Mouse (Mus musculus): ENCODE measurements at regions not wholly inside any gene's neighbourhood (a gene's known extent, or its start where the extent isn't known, plus 50 kb on each side); places are given as distances from the start of the nearest gene placed in this dataset.
A peak's percentile ranks its signal among the peaks of the same experiment; 100 is the strongest.

DNA sequence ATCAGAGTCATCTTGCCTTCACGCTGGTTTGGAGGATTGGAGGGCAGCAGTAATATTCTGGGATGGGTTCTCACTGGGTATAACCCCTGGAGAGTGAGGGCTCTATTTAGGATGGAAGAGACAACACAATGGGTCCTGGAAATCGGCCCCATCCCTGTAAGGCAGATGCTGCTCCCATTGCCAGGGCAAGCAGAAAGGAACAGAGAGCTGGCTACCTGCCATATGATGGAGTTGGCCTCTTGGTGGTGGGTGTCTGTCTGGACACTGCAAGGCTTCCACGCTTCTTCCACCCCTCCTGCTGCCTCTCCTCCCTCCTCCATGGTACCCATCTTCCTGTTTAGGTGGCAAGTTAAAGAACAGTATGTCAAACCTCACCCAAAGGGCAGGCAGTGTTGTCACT, 308.6 kb downstream of the Glrx3 start:
- no peak for DNase-seq (ENCODE audit: low spot score in 2 of 2)

DNA sequence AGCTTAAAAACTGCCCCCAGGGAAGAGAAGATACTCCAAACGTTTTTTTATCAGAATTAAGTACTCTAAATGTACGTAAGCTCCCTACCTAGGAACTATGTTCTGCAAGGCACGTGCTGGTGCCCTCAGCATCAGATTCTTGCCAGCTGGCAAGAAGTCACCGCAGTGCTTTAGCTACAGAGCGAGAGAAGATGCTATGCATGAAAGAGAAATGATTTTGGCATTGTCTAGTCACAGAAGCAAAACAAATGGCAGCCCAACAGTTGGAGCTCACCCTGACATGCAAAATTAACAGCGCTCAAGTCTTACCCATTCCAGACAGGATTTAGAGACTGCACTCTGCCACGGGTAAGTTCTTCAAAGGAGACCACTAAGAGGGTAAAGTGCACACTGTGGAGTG, 311.5 kb downstream of the Glrx3 start:
- no peak for DNase-seq (ENCODE audit: low spot score in 2 of 2)

DNA sequence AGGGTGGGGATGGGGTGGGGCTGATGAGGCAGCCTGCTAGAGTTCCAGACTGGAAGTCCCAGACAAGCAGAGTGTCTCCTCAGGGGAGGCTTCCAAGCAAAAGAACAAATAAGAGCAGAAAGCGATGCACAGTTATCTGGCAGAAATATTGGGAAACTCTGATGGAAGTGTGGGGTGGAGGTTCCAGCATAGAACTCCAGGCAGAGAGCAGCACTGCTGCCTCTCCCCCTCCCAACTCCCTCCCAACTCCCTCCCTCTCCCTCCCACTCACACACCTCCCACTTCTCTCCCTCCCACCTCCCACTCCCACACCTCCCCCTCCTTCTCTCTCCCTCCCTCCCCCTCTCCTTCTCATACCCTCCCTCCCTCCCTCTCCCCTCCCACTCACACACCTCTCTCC, 313.3 kb downstream of the Glrx3 start:
- DNase-seq (ENCODE audit: low spot score in 2 of 2), result no peak

DNA sequence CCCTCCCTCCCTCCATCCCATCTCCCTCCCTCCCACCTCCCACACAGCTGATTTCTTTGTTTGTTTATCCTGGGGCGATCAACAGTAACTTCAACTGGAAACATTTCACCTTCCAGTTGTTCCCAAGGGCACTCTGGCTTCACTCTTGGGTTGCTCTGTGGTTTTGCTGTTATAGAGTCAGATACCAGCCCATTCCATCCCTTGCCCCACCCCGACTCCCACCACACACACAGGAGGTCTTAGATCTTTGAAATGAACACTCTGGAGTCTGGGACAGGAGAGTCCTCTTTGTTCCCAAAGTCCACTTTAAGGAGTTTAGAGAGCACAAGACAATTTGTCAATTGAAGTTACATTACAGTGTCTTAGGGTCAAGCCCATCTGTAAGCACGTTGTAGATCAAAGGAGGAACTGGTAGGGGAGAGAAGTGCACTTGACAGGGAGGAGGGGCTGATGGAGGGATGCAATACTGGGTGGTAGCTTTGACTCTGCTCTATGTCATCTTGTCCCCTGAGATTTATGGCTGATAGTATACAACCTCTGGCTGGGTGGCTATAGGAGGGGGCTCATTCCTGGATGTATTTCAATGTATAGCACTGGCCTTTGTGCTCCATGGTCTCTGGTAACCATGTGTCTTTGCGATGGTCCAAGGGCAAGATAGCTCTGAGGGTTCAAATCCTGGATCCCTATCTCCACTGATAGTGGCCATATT, 313.9 kb downstream of the Glrx3 start:
- DNase-seq (ENCODE audit: low spot score in 2 of 2), result no peak

DNA sequence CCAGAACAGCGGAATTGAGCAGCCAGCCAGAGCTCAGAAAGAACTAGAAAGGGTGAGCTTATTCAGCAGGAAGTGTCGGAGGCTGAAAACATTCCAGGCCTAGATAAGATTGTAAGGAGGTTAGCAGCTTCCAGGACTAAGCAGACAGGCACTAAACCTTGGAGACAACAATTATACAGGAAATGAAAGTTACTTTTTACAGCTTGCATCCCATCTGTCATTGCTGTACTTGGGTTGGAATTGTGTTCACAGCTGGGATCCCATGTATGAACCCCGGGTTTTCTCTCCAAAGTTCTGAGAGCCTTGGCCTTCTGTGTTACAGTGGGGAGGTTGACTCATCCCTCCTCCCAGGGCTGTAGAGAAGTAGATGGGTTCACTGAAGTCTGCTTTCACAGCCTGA, 328.5 kb downstream of the Glrx3 start:
- DNase-seq (ENCODE audit: low spot score in 2 of 2), result no peak

DNA sequence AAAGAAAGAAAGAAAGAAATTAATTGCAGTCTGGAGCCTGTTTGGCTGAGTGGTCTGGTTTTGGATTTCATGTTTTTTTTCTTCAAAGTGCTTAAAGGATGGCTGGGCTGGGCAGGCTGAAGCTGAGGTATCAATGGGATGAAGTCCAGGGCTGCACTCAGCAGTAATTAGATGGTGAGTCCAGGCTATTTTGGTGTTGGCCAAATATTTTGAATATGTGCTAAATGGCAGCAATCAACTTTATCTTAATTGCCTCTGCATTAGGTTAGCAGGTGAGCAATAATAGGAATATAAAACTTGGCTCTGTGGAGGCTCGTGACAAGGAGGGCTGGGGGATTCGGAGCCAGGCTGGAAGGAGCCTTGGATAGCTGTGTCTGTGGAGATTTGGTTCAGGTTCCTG, 329.3 kb downstream of the Glrx3 start:
- DNase-seq (ENCODE audit: low spot score in 2 of 2), result no peak

DNA sequence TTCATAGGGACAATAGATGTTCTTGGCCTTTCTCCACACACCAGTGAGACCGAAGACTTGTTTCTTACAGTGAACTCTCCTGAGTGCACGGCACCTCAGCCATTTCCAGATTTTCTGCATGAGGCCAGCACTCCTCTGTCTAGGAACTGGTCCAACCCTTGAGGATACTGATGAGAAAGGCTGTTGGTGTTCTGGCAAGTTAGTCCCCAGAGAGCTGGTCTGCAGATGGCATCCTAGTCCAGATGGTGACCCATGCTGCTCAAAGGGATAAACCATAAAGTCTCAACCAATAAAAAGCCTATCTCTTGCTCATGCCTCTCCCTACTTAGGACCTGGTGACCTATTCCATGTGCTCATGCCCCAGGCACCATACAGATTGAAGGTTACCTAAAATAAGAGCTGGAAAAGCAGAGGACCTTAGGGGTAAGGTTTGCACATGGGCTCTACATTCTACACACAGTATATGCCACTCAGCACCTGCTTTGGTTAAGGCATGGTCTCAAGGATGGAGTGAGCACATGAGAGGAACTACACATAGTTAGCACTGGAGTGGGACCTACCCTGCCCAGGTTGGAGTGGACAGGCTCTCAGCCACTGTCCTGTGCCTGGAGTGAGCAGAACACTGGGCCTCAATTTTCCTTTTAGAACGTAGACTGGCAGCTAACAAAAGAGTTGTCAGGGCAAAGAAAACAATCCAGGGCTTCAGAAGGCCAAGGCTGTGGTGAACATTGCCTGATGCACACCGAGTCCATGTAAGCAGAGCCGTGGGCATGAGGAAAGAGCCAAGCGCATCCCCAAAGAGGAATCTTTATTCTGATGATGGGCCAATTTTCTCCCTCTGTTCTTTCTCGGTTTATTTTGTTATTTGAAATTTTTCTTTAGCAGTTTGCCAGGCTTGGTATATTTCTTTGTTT, 335.9 kb downstream of the Glrx3 start:
- DNase-seq (ENCODE audit: low spot score in 2 of 2), result no peak

DNA sequence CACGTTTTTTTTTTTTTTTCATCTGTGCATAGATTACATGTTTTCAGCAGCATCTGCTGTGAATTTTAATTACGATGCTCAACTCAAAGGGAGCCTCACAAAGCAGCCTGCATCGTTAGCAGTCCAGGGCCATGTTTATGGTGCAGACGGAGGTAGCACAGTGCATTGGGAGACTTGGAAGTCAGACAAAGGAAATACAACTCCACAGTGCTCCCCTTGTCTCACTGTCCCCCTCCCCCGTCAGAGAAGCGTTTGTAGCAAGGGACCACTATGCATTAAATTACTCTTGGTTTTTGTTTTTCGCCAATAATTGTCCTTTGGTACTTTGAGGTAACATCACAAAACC, 336.5 kb downstream of the Glrx3 start:
- no peak for DNase-seq (ENCODE audit: low spot score in 2 of 2)

DNA sequence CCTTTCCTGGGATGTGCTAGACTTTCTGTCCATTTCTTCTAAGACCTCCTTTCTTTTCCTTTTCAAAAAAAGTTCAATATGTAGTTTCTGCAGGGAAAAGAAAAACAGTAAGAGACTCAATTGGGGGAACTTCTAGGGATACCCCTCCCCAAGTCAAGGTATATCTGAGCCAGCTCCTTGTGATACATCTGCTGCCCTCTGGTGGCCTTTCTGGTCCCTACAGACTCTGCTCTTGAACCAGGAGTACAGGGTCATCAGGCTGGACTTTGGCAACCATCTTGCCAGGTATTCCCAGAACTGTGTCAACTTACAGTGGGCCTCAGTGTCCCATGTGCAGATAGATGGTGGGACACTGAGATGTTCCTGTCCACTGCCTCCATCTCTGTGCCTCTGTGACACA, 346.5 kb downstream of the Glrx3 start:
- DNase-seq (ENCODE audit: low spot score in 2 of 2), result peak; percentile 25 to 34

DNA sequence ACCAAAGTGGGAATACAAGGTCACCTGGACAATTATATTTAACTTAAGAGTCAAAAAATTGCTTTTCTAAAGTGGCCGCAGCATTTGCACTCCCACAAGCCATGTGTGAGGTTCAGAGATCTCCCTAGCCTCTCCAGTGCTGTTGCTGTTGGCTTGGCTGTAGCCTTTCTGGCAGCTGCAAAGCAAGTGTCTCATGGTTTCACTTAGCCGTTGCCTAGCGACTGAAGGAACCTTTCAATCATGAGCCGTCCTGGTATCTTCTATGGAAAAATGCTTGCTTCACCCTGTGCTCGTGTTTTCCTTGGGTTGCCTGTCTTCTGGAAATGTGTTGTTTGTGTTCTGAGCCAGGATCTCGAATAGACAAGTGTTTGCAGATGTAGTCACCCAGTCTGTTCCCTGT, 367.9 kb downstream of the Glrx3 start:
- no peak for DNase-seq (ENCODE audit: low spot score in 2 of 2)

DNA sequence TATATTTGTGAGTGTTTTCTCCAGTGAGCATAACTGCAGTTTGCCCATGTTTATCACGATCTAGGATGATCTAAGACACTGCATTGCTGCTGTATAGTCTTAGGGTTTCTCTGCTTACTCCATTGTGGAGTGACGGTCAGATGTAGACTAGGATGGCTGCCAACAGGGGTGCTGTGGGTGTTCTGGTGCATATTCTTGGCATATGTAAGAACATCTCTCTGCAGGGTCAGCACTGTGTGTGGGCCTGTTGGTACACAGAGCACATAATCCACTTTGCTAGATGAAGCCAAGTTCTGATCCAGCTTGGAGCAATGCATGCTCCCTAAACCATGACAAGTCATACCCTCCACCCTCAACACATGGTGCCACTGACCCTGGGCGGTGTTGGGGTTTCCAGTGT, 375.4 kb downstream of the Glrx3 start:
- DNase-seq (ENCODE audit: low spot score in 2 of 2), result no peak

DNA sequence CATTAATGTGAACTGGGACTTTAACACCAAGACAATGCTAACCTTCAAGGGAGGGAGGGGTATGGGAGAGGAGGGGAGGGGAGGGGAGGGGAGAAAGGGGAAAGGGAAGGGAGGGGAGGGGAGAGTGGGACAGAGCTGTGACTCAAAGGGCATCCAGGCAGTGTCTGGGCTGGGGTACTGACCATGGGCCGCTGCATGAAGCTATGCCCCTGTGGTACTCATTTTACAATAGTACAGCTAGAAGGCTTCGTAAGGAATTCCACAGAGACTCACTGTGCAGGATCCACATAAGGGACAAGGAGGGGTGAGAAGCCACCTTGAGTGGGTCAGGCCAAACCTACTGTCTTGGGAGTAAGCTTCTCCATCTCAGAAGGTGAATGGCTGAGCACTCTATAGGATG, 403.1 kb downstream of the Glrx3 start:
- no peak for DNase-seq (ENCODE audit: low spot score in 2 of 2)

DNA sequence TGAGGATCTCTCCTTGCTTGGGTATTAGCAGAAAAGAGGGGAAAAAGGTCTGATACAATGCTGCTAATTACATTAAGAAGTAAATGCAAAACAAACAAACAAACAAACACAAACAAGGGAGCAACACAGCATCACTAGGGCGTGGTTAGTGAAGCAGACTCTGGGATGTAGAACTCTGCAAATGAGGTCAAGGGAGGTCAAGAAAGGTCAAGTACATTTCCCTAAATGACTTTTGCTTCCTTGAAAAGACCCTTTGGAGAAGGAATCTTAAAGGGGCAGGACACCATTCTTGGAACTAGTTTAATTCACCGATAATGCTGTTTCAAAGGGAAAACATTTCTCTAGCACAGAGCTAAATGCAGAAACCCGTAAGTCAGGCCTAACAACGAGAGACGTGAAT, 403.6 kb downstream of the Glrx3 start:
- no peak for DNase-seq (ENCODE audit: low spot score in 2 of 2)

DNA sequence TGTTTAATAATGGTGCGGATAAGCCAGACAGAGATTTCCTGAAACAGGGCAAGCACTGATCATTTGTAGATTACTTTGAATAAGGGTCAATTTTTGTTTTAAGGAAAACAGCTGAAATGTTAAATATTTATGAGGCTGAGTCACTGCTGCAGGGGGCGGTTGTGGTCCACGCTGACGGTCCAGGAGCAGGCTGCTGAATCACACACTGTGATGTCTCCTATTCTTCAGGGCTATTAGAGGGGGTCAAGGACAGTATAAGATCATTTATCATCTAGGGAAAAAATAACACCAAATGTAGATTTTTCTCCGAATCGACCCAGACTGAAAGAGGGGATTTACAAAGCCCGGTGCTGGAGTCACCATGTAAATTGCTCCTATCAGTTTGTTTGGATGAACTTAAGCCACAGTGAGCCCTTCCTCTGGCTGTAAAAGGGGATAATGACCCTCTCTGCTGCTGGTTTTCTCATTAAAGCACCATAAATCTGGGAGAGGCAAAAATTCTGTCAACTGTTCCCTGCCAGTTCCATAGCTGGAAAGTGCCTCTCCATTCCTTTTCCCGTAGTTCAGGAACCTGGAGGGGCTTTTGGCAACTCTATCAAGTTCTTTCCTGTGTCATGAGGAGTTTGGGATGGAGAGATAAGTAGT, 404.2 kb downstream of the Glrx3 start:
- DNase-seq (ENCODE audit: low spot score in 2 of 2), result peak in 1 of 2 experiments; percentile 7

DNA sequence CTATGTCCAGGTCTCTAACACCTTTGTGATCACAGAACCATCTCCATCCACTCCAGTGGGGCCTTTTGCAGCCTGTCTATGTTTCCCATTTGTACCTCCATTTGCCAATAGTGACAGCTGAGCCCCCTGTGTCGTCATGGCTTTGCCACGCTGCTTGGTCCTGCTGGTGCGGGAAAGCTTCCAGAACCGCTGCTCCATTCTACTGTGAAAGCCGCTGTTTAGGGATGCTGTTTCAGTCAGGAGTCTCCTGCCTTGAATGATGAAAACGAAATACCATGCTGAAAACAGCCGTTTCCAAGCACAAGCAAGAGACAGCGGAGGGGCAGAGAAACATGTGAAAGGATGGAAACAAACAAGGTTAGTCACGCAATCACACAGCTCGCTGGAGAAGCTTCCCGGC, 410.4 kb downstream of the Glrx3 start:
- no peak for DNase-seq (ENCODE audit: low spot score in 2 of 2)

DNA sequence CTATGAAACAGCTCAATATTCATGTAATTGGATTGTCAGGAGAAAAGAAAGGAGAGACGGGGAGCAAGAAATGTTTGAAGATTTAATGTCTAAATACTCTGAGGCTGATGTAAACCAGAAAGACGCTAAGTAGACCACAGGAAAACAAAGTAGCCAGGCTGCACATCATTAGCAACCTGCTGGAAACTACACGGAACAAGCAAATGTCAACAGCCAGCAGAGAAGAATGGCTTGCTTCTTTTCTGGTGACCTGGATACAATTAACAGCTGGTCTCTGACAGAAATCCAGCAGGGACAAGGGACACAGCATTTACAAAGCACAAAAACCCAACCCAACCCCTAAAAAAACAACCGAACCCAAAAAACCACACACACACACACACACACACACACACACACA, 413.6 kb downstream of the Glrx3 start:
- DNase-seq (ENCODE audit: low spot score in 2 of 2), result no peak

DNA sequence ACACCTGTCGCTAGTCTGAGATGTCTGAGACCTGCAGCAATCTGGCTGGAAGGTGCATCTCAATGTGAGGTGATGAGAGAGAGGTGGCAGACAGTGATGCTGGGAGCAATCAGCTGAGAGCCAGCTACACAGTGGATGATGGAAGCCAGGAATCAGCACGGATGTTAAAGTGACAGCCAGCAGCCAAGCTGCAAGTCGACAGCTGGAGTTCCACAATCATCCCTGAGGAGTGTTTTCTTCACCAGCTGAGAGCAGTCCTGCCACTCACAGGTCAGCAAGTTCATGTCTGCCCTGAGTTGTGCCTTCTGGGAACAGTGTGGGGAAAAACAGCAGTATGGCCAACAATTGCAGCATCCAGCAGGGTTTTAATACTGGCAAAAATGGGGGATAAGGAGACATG, 422.3 kb downstream of the Glrx3 start:
- DNase-seq (ENCODE audit: low spot score in 2 of 2), result no peak

DNA sequence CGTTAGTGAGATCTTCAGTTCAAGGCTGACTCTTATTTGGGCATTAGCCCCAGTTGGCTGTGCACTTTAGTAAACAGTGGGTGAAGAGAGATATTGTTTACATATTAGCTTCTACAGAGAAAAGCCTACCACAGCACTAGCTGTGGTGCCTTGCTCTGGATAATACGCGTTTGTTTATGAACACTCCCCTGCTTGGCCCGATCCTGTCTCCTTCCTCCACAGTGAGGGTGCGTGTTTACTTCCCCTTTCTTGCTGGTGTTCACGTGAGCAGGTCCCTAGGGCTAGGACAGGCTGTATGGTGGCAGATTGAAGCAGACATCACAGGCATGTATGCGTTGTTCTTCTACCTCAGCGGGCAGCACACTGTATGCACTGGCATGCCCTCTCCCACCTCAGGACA, 423.1 kb downstream of the Glrx3 start:
- no peak for DNase-seq (ENCODE audit: low spot score in 2 of 2)

DNA sequence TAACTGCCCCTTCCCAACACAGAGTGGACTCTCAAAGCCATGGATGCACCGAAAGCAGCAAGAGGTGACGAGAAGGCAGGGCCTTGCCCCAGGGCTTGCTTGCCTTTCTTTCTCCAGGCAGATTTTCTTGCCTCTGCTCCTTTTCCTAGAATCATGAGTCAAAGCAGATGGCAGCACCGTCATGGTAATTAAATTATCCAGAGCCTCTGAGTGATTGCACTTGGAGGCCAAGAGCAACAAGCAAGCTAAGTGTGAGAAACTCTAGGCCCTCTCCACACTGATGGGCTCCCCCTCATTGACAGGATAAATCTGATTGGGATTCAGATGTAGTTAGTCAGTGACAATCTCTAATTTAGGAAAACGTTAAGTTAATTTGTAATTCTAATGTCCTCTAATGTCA, 427.5 kb downstream of the Glrx3 start:
- no peak for DNase-seq (ENCODE audit: low spot score in 2 of 2)

DNA sequence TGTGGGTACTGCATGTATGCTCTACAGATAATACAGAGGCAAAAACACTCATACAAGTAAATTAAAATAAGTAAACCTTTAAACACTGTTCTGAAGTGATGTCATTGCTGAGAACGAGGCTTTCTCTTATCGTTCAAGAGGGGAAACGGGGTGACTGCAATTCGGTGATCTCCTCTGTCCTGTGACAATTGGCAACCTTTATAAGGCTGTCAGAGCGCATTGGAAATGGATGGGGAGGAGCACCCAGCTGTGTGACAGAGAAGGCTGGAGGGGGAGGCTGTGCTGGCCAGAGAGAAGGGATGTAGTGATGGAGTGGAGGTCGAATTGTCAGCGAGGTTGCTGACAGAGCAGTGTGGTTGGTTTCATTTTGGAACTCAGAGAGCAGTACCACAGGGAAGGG, 428.0 kb downstream of the Glrx3 start:
- no peak for DNase-seq (ENCODE audit: low spot score in 2 of 2)

DNA sequence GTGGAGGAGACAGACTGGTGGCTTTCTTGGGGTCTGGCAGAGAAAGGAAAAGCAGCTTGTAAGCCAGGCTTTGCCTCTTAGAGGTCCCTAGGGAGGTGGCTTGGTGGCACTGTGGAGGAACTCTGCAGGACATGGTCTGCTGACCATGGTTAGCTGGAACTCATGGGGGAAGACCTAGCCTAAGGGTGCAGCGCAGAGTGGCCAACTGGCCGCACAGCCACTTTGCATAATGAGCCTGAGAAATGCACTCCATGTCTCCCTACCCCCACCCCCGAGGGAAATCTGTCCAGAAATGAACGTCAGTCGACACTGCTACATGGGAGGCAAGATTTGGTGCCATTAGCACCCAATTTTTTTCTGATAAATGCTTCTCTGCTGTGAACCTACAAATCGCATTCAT, 429.5 kb downstream of the Glrx3 start:
- no peak for DNase-seq (ENCODE audit: low spot score in 2 of 2)

DNA sequence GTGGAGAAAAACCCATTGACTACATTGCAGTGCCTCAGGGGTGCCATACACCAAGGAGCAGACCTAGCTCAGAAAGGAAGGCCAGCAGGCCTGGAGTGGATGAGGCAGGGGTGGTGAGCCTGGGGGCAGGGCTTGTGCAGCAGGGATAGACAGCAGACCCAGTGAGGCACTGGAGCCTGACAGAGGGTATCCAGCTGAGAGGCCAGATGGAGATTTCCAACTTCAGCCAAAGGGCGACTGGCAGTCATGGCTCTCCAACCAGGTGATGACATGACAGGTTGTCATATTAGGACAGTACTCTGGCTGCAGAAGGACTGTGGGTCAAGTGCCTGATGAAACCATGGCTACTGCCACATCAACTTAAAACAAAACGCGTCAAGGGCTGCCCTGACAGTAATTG, 431.1 kb downstream of the Glrx3 start:
- no peak for DNase-seq (ENCODE audit: low spot score in 2 of 2)

Measured in adrenal gland, adult 18-20 months (tissue).